In the genomic region with DNA sequence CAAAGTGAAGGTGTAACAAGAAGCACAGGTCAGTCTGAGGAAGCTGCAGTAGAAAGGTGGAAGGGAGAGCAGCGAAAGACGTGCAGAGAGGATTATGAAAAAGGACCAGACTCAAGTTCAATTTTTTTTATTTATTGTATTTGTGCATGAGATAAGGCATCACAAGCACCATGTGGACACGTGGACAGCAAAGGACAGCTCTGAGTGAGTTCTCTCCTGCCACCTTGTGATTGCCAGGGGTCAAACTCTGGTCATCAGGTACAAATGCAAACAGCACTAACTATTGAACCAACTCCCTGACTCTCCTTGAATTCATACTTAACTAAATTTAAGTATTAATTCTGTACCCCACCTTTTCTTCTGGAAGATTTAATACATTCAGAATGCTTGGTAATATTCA, we compare ENCODE assay signal across 28 mouse cellular contexts.
"Had no signal": no experiment of that assay in that cellular context is flagged by ENCODE, and none has a peak within 500 bp of the region (broad histone marks: within the 10 kb centered on the region; RNA-seq: fewer than 3 reads in every experiment).

No protein-coding gene starts in this region.

- H3K4me1 ChIP-seq: embryonic facial prominence, embryonic 10.5 days; embryonic facial prominence, embryonic 12.5 days; embryonic facial prominence, embryonic 13.5 days; embryonic facial prominence, embryonic 15.5 days; forebrain, embryonic 10.5 days; forebrain, embryonic 12.5 days; forebrain, embryonic 13.5 days; forebrain, embryonic 15.5 days had no signal

- H3K36me3 ChIP-seq: embryonic facial prominence, embryonic 10.5 days; embryonic facial prominence, embryonic 12.5 days; embryonic facial prominence, embryonic 13.5 days; embryonic facial prominence, embryonic 15.5 days; forebrain, embryonic 10.5 days; forebrain, embryonic 12.5 days; forebrain, embryonic 15.5 days had no signal

- H3K9ac ChIP-seq: embryonic facial prominence, embryonic 12.5 days; embryonic facial prominence, embryonic 13.5 days; embryonic facial prominence, embryonic 15.5 days; forebrain, embryonic 12.5 days; forebrain, embryonic 13.5 days; forebrain, embryonic 15.5 days; forebrain, postnatal 0 days had no signal

- H3K27ac ChIP-seq: embryonic facial prominence, embryonic 10.5 days; embryonic facial prominence, embryonic 12.5 days; embryonic facial prominence, embryonic 13.5 days; embryonic facial prominence, embryonic 15.5 days; forebrain, embryonic 10.5 days; forebrain, embryonic 12.5 days; forebrain, embryonic 13.5 days; forebrain, embryonic 15.5 days; gastrocnemius, adult 2 months had no signal

- ATAC-seq: forebrain, embryonic 13.5 days; forebrain, embryonic 14.5 days; forebrain, embryonic 15.5 days; forebrain, embryonic 16.5 days; forebrain, postnatal 0 days had no signal

- H3K27me3 ChIP-seq: embryonic facial prominence, embryonic 12.5 days; embryonic facial prominence, embryonic 13.5 days; embryonic facial prominence, embryonic 15.5 days; forebrain, embryonic 12.5 days; forebrain, embryonic 13.5 days; forebrain, embryonic 15.5 days had no signal

- DNase-seq: cerebellum, adult 2 months; cerebellum, adult 8-10 months; cerebellum, adult 9-10 months; cerebellum, adult 9-11 months; cerebellum, postnatal 10 days; cerebellum, postnatal 14 days; cerebellum, postnatal 25 days; cerebellum, postnatal 36 days; embryo, embryonic 11 days; forebrain, postnatal 0 days; gastrocnemius, adult 2 months; gastrocnemius, postnatal 10 days; gastrocnemius, postnatal 14 days; gastrocnemius, postnatal 25 days; gastrocnemius, postnatal 36 days; heart, adult 11 months; heart, adult 18-20 months had no signal

- H3K9me3 ChIP-seq: embryonic facial prominence, embryonic 10.5 days; embryonic facial prominence, embryonic 12.5 days; embryonic facial prominence, embryonic 13.5 days; embryonic facial prominence, embryonic 15.5 days; forebrain, embryonic 10.5 days; forebrain, embryonic 12.5 days; forebrain, embryonic 13.5 days; forebrain, embryonic 15.5 days had no signal

- H3K4me2 ChIP-seq: embryonic facial prominence, embryonic 12.5 days; embryonic facial prominence, embryonic 13.5 days; embryonic facial prominence, embryonic 15.5 days; forebrain, embryonic 12.5 days; forebrain, embryonic 13.5 days; forebrain, embryonic 15.5 days had no signal

- H3K4me3 ChIP-seq: embryonic facial prominence, embryonic 10.5 days; embryonic facial prominence, embryonic 12.5 days; embryonic facial prominence, embryonic 13.5 days; embryonic facial prominence, embryonic 15.5 days; erythroblast, embryonic 14.5 days; forebrain, embryonic 10.5 days; forebrain, embryonic 12.5 days; forebrain, embryonic 13.5 days; forebrain, embryonic 15.5 days; gastrocnemius, adult 2 months had no signal
